Mouse (Mus musculus): Measurements from ENCODE around the gene Mslnl.
A peak's percentile ranks its signal among the peaks of the same experiment; 100 is the strongest.

- TF ChIP-seq EP300 (IDR thresholded peaks at IDR 0.05; ENCODE audit: low read depth) (no peak), CTCF (IDR thresholded peaks at IDR 0.05; ENCODE audit: low read depth) (peak; percentile 49; the same call in 1 of the 2 replicates)
These were observed 49.5 kb upstream of the Mslnl start for GRCm38 (mm10) chr17:25686323-25686722.

Measured in liver, embryonic 14.5 days (tissue).